Mouse (Mus musculus): Measurements from ENCODE around the gene Khnyn. TPM values are rescaled to one million over a fixed set of nuclear protein-coding genes. Genes with fewer than 3 reads are reported as not detected.

Gene Khnyn
- polyA plus RNA-seq, 1 experiment from 2014 or later = 11.2 TPM

- Histone ChIP-seq H3K4me1 (replicated peaks; ENCODE audit: control insufficient read depth, insufficient read depth, low read length) (0 out of 2 replicates have a peak, but pooled peaks cover 3% of the 10 kb centered on the region), H3K27ac (ENCODE audit: low read depth) (no peak overlapping the region), H3K4me2 (ENCODE audit: low read length) (no peak overlapping the region), H3K36me3 (ENCODE audit: control insufficient read depth, insufficient read depth, low read length) (no peaks in the 10 kb centered on the region), H3K27me3 (replicated peaks; ENCODE audit: control insufficient read depth, insufficient read depth, low read length) (no peaks in the 10 kb centered on the region), H3K9me3 (ENCODE audit: control insufficient read depth, low read length) (no peaks in the 10 kb centered on the region), H3K9ac (ENCODE audit: low read length) (no peak overlapping the region), H3K4me3 (ENCODE audit: low read depth, low read length) (no peak overlapping the region)
- DNase-seq (ENCODE audit: low spot score) (no peak), ATAC-seq (replicated peaks; ENCODE audit: low FRiP score, low TSS enrichment, low read depth) (no peak)
- WGBS = 68% methylated on average over 2 of the region's 2 CpGs
These were observed 61.7 kb downstream of the Khnyn start for GRCm38 (mm10) chr14:55946269-55946969.

Other genes with a start within 250 kb of the Khnyn start
- gene Ipo4, start 249.0 kb upstream of the Khnyn start, polyA plus RNA-seq (2014; fragmentation: Nextera tagmentation; extraction: Ambion mirVana) = 93.6 and 95.7 TPM in 2 replicates
- gene Gm49378, start 247.1 kb upstream of the Khnyn start, polyA plus RNA-seq (2014; fragmentation: Nextera tagmentation; extraction: Ambion mirVana) = 1.6 and 1.9 TPM in 2 replicates
- gene Tm9sf1, start 241.1 kb upstream of the Khnyn start, polyA plus RNA-seq (2014; fragmentation: Nextera tagmentation; extraction: Ambion mirVana) = 112 and 114 TPM in 2 replicates
- gene Tssk4, start 234.8 kb upstream of the Khnyn start, polyA plus RNA-seq (2014; fragmentation: Nextera tagmentation; extraction: Ambion mirVana) = 1.7 and 1.9 TPM in 2 replicates
- gene Mdp1, start 224.4 kb upstream of the Khnyn start, polyA plus RNA-seq (2014; fragmentation: Nextera tagmentation; extraction: Ambion mirVana) = 53.8 and 58.9 TPM in 2 replicates
- 53.5 and 62.5 TPM in 2 replicates for gene Gmpr2, start 213.0 kb upstream of the Khnyn start, polyA plus RNA-seq (2014; fragmentation: Nextera tagmentation; extraction: Ambion mirVana)
- 547 and 563 TPM in 2 replicates for gene Nedd8, start 212.8 kb upstream of the Khnyn start, polyA plus RNA-seq (2014; fragmentation: Nextera tagmentation; extraction: Ambion mirVana)
- 46.4 and 49.1 TPM in 2 replicates for gene Tinf2, start 203.1 kb upstream of the Khnyn start, polyA plus RNA-seq (2014; fragmentation: Nextera tagmentation; extraction: Ambion mirVana)
- 1.3 and 1.6 TPM in 2 replicates for gene Tgm1, start 171.0 kb upstream of the Khnyn start, polyA plus RNA-seq (2014; fragmentation: Nextera tagmentation; extraction: Ambion mirVana)
- gene Rabggta, start 162.7 kb upstream of the Khnyn start, polyA plus RNA-seq (2014; fragmentation: Nextera tagmentation; extraction: Ambion mirVana) = 29.7 and 32.7 TPM in 2 replicates
- gene Dhrs1, start 139.3 kb upstream of the Khnyn start, polyA plus RNA-seq (2014; fragmentation: Nextera tagmentation; extraction: Ambion mirVana) = 81.9 and 84.3 TPM in 2 replicates
- gene Nop9, start 139.3 kb upstream of the Khnyn start, polyA plus RNA-seq (2014; fragmentation: Nextera tagmentation; extraction: Ambion mirVana) = 42.8 and 45.0 TPM in 2 replicates
- 5.4 and 8.1 TPM in 2 replicates for gene Cideb, start 126.5 kb upstream of the Khnyn start, polyA plus RNA-seq (2014; fragmentation: Nextera tagmentation; extraction: Ambion mirVana)
- gene Ltb4r2, start 123.5 kb upstream of the Khnyn start, polyA plus RNA-seq (2014; fragmentation: Nextera tagmentation; extraction: Ambion mirVana) = 0.08 and 0.65 TPM in 2 replicates
- gene Ltb4r1, start 119.0 kb upstream of the Khnyn start, polyA plus RNA-seq (2014; fragmentation: Nextera tagmentation; extraction: Ambion mirVana) = 0.30 and 0.38 TPM in 2 replicates
- gene Adcy4, start 100.9 kb upstream of the Khnyn start, polyA plus RNA-seq (2014; fragmentation: Nextera tagmentation; extraction: Ambion mirVana) = 5.8 and 7.2 TPM in 2 replicates
- gene Ripk3, start 96.1 kb upstream of the Khnyn start, polyA plus RNA-seq (2014; fragmentation: Nextera tagmentation; extraction: Ambion mirVana) = 48.5 and 51.7 TPM in 2 replicates
- 34.3 and 37.4 TPM in 2 replicates for gene Nfatc4, start 61.8 kb upstream of the Khnyn start, polyA plus RNA-seq (2014; fragmentation: Nextera tagmentation; extraction: Ambion mirVana)
- 15.9 and 18.6 TPM in 2 replicates for gene Nynrin, start 30.9 kb upstream of the Khnyn start, polyA plus RNA-seq (2014; fragmentation: Nextera tagmentation; extraction: Ambion mirVana)
- gene Cbln3, start 555 bp upstream of the Khnyn start, polyA plus RNA-seq (2014; fragmentation: Nextera tagmentation; extraction: Ambion mirVana) = 0.18 and 0.23 TPM in 2 replicates
- gene Sdr39u1, start 15.3 kb downstream of the Khnyn start, polyA plus RNA-seq (2014; fragmentation: Nextera tagmentation; extraction: Ambion mirVana) = 66.2 and 70.4 TPM in 2 replicates
- 0.95 and 1.1 TPM in 2 replicates for gene Cma1, start 59.7 kb downstream of the Khnyn start, polyA plus RNA-seq (2014; fragmentation: Nextera tagmentation; extraction: Ambion mirVana)
- gene Cma2, start 66.0 kb downstream of the Khnyn start, polyA plus RNA-seq (2014; fragmentation: Nextera tagmentation; extraction: Ambion mirVana) = not detected in 2 replicates
- 0.24 TPM in 2 replicates for gene Mcpt1, start 133.0 kb downstream of the Khnyn start, polyA plus RNA-seq (2014; fragmentation: Nextera tagmentation; extraction: Ambion mirVana)
- gene Mcpt9, start 145.5 kb downstream of the Khnyn start, polyA plus RNA-seq (2014; fragmentation: Nextera tagmentation; extraction: Ambion mirVana) = not detected in 2 replicates
- 0.17 and 0.18 TPM in 2 replicates for gene Mcpt2, start 157.1 kb downstream of the Khnyn start, polyA plus RNA-seq (2014; fragmentation: Nextera tagmentation; extraction: Ambion mirVana)
- gene Mcpt4, start 177.4 kb downstream of the Khnyn start, polyA plus RNA-seq (2014; fragmentation: Nextera tagmentation; extraction: Ambion mirVana) = 0.22 TPM in 1 of 2 replicates, not detected in the other
- gene Mcpt8, start 200.3 kb downstream of the Khnyn start, polyA plus RNA-seq (2014; fragmentation: Nextera tagmentation; extraction: Ambion mirVana) = 1.5 and 1.8 TPM in 2 replicates
- gene Ctsg, start 217.6 kb downstream of the Khnyn start, polyA plus RNA-seq (2014; fragmentation: Nextera tagmentation; extraction: Ambion mirVana) = not detected in 2 replicates
- not detected in 2 replicates for gene Gzme, start 235.7 kb downstream of the Khnyn start, polyA plus RNA-seq (2014; fragmentation: Nextera tagmentation; extraction: Ambion mirVana)
- gene Gzmd, start 247.7 kb downstream of the Khnyn start, polyA plus RNA-seq (2014; fragmentation: Nextera tagmentation; extraction: Ambion mirVana) = not detected in 2 replicates

Measured in intestine, embryonic 14.5 days (tissue).